Mouse (Mus musculus): Measurements from ENCODE around the gene Soga3. TPM values are rescaled to one million over a fixed set of nuclear protein-coding genes. Genes with fewer than 3 reads are reported as not detected.

Soga3 gene
- polyA plus RNA-seq, 1 experiment, result not detected

GRCm38 (mm10) chr10:29225329-29225728 lies 81.7 kb downstream of the Soga3 start:
- H3K4me3 ChIP-seq (ENCODE audit: insufficient read depth, low read depth, low read length), result no peak overlapping the region
- WGBS, result 89% methylated on average over 4 of the region's 4 CpGs
- no peaks in the 10 kb centered on the region for H3K4me1 ChIP-seq (ENCODE audit: control insufficient read depth, insufficient read depth, low read length)
- no peak overlapping the region for H3K27ac ChIP-seq (ENCODE audit: insufficient read depth, low read depth, low read length)
- TF ChIP-seq POLR2A (IDR thresholded peaks at IDR 0.05; ENCODE audit: insufficient read depth, low read depth, low read length) (no peak), CTCF (IDR thresholded peaks at IDR 0.05; ENCODE audit: insufficient read depth, low read depth, low read length) (no peak)

GRCm38 (mm10) chr10:29231208-29231607 lies 87.6 kb downstream of the Soga3 start:
- Histone ChIP-seq H3K4me3 (ENCODE audit: insufficient read depth, low read depth, low read length) (no peak overlapping the region), H3K27ac (ENCODE audit: insufficient read depth, low read depth, low read length) (no peak overlapping the region)
- no peak for TF ChIP-seq POLR2A (IDR thresholded peaks at IDR 0.05; ENCODE audit: insufficient read depth, low read depth, low read length)
- TF ChIP-seq CTCF (IDR thresholded peaks at IDR 0.05; ENCODE audit: insufficient read depth, low read depth, low read length), result no peak

More at GRCm38 (mm10) chr10:29231208-29231607, 87.6 kb downstream of the Soga3 start:
- WGBS, result 59% methylated on average over 2 of the region's 2 CpGs
- no peaks in the 10 kb centered on the region for H3K4me1 ChIP-seq (ENCODE audit: control insufficient read depth, insufficient read depth, low read length)

Other genes starting within 250 kb of the Soga3 start
- not detected in 2 replicates for gene 2310057J18Rik, start 157.5 kb upstream of the Soga3 start, polyA plus RNA-seq (2012; ENCODE audit: insufficient read depth, insufficient read length, low replicate concordance, missing spikeins)
- not detected in 2 replicates for gene Gm49353, start 55.1 kb downstream of the Soga3 start, polyA plus RNA-seq (2012; ENCODE audit: insufficient read depth, insufficient read length, low replicate concordance, missing spikeins)
- gene 9330159F19Rik, start 67.8 kb downstream of the Soga3 start, polyA plus RNA-seq (2012; ENCODE audit: insufficient read depth, insufficient read length, low replicate concordance, missing spikeins), result not detected in 2 replicates
- not detected in 2 replicates for gene Echdc1, start 169.3 kb downstream of the Soga3 start, polyA plus RNA-seq (2012; ENCODE audit: insufficient read depth, insufficient read length, low replicate concordance, missing spikeins)
- gene Rnf146, start 218.6 kb downstream of the Soga3 start, polyA plus RNA-seq (2012; ENCODE audit: insufficient read depth, insufficient read length, low replicate concordance, missing spikeins), result not detected in 2 replicates